Mouse (Mus musculus): Measurements from ENCODE around the gene Snx3. TPM values are rescaled to one million over a fixed set of nuclear protein-coding genes. Genes with fewer than 3 reads are reported as not detected.

Gene Snx3
- polyA plus RNA-seq, 1 experiment from 2014 or later: 339 TPM

DNA sequence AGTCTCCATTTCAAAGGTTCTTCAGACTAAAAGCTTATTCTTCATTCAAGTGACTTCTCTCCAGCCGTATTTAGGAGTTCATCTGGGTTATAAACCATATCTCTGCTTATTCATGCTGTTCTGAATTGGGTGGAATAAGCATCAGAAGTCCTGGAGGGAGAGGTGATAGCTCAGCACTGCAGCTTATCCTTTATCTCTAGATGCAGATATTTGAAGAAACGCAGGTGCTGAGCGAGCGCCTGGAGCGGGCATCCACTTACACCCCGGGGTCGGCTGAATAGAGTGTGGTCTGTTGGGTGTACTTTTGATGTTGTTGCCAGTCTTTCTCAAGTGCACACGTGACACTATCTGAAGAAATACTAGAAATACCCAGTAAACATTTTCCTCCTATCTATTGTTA lies 16.5 kb downstream of the Snx3 start:
- Histone ChIP-seq H3K9me3 (no peaks in the 10 kb centered on the region), H3K36me3 (no peaks in the 10 kb centered on the region), H3K27me3 (ENCODE audit: insufficient read depth, poor library complexity, severe bottlenecking) (no peaks in the 10 kb centered on the region), H3K27ac (no peak overlapping the region), H3K4me3 (no peak overlapping the region), H3K4me1 (peaks cover 17% of the 10 kb centered on the region; the same call in 1 of the 2 replicates)
- WGBS: 69% methylated on average over 8 of the region's 8 CpGs
- no peak for DNase-seq (ENCODE audit: low spot score)

DNA sequence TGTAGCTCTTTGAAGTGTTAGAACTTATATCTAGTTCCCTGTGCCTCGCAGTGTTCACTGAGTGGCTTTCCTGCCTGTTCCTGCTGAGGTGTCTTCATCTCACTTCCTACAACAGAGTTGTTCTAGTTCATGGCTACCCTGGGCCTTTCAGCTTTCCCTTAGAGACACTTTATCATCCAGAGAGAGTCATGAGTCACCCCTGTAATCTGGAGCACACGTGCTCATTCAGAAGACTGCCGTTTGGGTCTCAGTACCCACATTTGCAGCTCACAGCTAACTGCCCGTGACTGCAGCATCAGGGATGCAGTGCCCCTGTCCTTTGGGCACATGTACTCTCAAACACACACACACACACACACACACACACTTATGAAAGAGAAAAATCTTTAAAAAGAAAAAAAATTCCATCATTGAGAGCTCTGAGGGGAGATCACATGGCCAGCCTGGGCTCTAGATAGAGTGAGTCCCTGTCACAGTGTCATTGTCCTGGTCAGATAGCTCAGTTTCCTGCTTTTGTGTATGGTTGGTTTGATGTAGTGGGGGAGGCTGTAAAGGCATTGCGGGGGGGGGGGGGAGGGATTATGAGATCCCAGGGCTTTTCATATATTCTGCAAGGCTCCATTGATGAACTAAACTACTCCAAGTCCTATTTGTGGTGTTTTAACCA lies 19.6 kb downstream of the Snx3 start:
- no peaks in the 10 kb centered on the region for H3K9me3 ChIP-seq
- peaks cover 13% of the 10 kb centered on the region; the same call in 1 of the 2 replicates for H3K4me1 ChIP-seq
- no peak overlapping the region for H3K4me3 ChIP-seq
- H3K27ac ChIP-seq: peak overlapping the region; percentile 22; the same call in 1 of the 2 replicates
- 47% methylated on average over 5 of the region's 5 CpGs for WGBS
- no peak for DNase-seq (ENCODE audit: low spot score)
- no peaks in the 10 kb centered on the region for H3K27me3 ChIP-seq (ENCODE audit: insufficient read depth, poor library complexity, severe bottlenecking)
- peaks cover 16% of the 10 kb centered on the region for H3K36me3 ChIP-seq

DNA sequence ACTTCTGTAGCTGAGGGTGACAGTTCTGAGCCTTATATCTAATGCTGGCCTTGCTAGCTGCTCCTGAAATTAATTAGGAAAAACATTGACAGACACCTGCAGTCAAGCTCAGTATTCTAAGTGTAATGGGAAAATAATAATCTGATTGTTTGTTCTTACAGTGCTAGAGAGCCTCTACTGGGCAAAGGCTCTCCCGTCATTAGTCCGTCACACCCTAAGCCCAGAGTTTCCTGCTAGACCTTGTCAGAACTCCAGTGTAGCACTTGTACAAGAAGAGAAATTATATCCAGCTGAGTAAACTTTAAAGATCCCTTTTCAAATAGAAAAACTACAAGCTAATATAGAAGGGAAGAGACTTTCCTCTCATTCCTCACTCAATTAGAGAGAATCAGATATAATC lies 21.1 kb downstream of the Snx3 start:
- 72% methylated on average over 2 of the region's 2 CpGs for WGBS
- no peak for DNase-seq (ENCODE audit: low spot score)

GRCm38 (mm10) chr10:42523556-42524162 lies 21.8 kb downstream of the Snx3 start:
- H3K27ac ChIP-seq: no peak overlapping the region
- H3K4me1 ChIP-seq: peaks cover 10% of the 10 kb centered on the region; the same call in 1 of the 2 replicates
- no peak for DNase-seq (ENCODE audit: low spot score)
- H3K9me3 ChIP-seq: no peaks in the 10 kb centered on the region
- no peaks in the 10 kb centered on the region for H3K27me3 ChIP-seq (ENCODE audit: insufficient read depth, poor library complexity, severe bottlenecking)
- no peak overlapping the region for H3K4me3 ChIP-seq
- H3K36me3 ChIP-seq: peaks cover 36% of the 10 kb centered on the region
- WGBS: 84% methylated on average over 11 of the region's 11 CpGs

More for the DNA sequence above, 21.1 kb downstream of the Snx3 start:
- no peaks in the 10 kb centered on the region for H3K9me3 ChIP-seq
- H3K27me3 ChIP-seq (ENCODE audit: insufficient read depth, poor library complexity, severe bottlenecking): no peaks in the 10 kb centered on the region
- H3K36me3 ChIP-seq: peaks cover 28% of the 10 kb centered on the region
- no peak overlapping the region for H3K27ac ChIP-seq
- peaks cover 13% of the 10 kb centered on the region; the same call in 1 of the 2 replicates for H3K4me1 ChIP-seq
- H3K4me3 ChIP-seq: no peak overlapping the region

DNA sequence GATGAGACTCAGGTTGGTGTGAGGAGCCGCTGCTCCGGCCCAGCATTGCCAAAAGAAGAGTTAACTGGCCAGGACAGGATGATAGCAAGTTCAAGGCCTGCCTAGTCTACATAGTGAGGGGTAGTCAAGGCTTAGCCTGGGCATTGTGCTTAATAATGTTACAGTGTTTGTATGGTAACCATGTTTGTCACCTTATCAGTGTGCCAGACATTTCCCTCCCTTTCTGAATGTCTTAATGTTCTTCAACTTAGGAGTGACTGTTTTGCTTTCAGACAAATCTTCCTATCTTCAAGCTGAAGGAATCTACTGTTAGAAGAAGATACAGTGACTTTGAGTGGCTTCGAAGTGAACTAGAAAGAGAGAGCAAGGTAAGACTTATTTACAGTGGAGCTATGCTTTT lies 23.9 kb downstream of the Snx3 start:
- no peaks in the 10 kb centered on the region for H3K9me3 ChIP-seq
- H3K27ac ChIP-seq: no peak overlapping the region
- H3K27me3 ChIP-seq (ENCODE audit: insufficient read depth, poor library complexity, severe bottlenecking): no peaks in the 10 kb centered on the region
- no peak overlapping the region for H3K4me3 ChIP-seq
- peaks cover 7% of the 10 kb centered on the region; the same call in 1 of the 2 replicates for H3K4me1 ChIP-seq
- peaks cover 56% of the 10 kb centered on the region for H3K36me3 ChIP-seq
- 93% methylated on average over 3 of the region's 3 CpGs for WGBS
- DNase-seq (ENCODE audit: low spot score): no peak

DNA sequence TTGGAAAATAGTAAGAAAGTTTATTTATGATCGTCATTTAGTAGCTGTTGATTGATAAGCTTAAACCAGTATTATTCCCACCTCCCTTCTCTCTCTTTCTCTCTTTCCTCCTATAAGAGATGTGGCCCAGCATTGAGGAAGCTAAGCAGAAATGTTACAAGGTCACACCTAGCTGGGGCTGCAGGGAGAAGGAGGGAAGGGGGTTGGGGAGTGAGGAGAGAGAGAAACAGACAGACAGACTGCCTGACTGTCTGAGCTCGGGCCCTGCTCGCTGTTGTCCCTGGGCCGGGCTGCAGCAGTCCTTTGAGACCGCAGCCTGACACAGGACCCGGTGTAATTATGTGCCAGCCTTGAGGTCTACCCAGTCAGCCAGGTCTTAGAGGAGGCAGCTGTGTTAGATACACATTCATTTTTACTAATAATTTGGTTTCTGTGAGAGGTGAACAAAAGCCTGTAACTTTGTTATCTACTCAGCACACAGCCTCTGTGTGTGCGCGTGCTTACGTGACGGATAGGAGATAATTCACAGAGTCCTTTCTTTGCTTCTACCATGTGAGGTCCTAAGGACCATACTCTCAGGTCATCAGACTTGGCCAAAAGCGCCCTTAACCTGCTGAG lies 32.1 kb downstream of the Snx3 start:
- Histone ChIP-seq H3K27me3 (ENCODE audit: insufficient read depth, poor library complexity, severe bottlenecking) (no peaks in the 10 kb centered on the region), H3K9me3 (no peaks in the 10 kb centered on the region), H3K27ac (peak overlapping the region; percentile 73), H3K4me3 (no peak overlapping the region), H3K36me3 (peaks cover 62% of the 10 kb centered on the region), H3K4me1 (peaks cover 22% of the 10 kb centered on the region)
- DNase-seq (ENCODE audit: low spot score): peak; percentile 85
- 82% methylated on average over 11 of the region's 11 CpGs for WGBS

DNA sequence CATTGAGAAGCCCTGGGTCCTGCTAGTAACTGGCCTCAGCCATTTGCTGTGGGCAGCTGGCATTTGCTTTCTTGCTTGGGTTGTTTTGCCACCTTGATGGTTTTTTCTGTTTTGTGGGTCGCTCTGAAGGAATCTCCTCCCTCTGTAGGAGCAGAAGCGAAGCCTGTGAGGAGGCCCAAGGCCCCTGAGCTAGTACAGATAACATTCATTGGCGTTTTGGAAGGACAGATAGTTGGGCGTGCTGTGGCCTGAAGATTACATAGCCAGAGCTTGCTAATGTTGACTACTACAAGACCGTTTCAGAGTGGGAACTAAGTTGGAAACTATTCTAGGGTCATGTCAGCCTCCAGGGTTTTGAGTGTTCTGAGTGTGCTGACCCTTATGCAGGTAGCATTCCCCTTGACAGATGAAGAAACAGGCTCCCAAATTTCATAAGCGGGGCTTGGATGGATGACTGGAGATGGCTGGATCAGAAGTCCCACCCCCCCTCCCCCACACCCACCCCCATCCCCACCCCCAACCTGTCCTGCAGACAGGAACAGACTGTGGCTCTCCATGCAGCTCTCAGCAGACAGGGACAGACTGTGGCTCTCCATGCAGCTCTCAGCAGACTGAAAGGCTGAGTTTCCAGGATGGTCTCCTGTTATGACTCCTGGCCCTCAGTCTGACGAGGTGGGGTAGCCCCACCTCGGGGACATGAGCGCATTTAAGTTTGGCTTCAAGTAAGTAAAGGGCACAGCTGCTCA lies 35.9 kb downstream of the Snx3 start:
- Histone ChIP-seq H3K4me3 (no peak overlapping the region), H3K4me1 (peaks cover 25% of the 10 kb centered on the region), H3K27ac (peak overlapping the region; percentile 75), H3K36me3 (peaks cover 34% of the 10 kb centered on the region), H3K27me3 (ENCODE audit: insufficient read depth, poor library complexity, severe bottlenecking) (no peaks in the 10 kb centered on the region), H3K9me3 (no peaks in the 10 kb centered on the region)
- 53% methylated on average over 9 of the region's 9 CpGs for WGBS
- peak; percentile 90 for DNase-seq (ENCODE audit: low spot score)

GRCm38 (mm10) chr10:42545707-42546503 lies 44.1 kb downstream of the Snx3 start:
- WGBS: 74% methylated on average over 6 of the region's 6 CpGs
- H3K9me3 ChIP-seq: no peaks in the 10 kb centered on the region

DNA sequence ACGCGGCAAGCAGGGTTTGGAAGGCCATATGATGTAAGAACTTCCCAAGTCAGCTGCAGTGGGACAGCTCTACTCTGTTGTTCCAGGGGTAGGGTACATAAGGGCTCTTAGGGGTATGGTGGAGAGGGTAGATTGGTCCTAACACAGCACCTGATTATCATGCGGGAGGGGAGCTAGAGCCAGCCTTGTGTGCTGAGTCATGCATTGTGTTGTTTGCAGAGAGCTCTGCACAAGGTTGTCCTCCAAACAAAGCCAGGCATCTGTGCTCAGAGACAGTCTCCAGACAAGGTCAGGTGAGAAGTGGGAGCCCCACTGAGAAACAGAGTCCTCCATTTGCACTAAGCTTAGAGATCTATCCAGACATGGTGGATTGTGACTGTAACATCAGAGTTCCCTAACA lies 44.7 kb downstream of the Snx3 start:
- WGBS: 83% methylated on average over 3 of the region's 3 CpGs
- peak; percentile 81 for DNase-seq (ENCODE audit: low spot score)
- no peak overlapping the region for H3K4me3 ChIP-seq
- peak overlapping the region; percentile 32; the same call in 1 of the 2 replicates for H3K27ac ChIP-seq
- no peaks in the 10 kb centered on the region for H3K36me3 ChIP-seq
- H3K9me3 ChIP-seq: no peaks in the 10 kb centered on the region
- no peaks in the 10 kb centered on the region for H3K4me1 ChIP-seq
- no peaks in the 10 kb centered on the region for H3K27me3 ChIP-seq (ENCODE audit: insufficient read depth, poor library complexity, severe bottlenecking)

More at GRCm38 (mm10) chr10:42545707-42546503, 44.1 kb downstream of the Snx3 start:
- Histone ChIP-seq H3K4me1 (no peaks in the 10 kb centered on the region), H3K4me3 (no peak overlapping the region), H3K27ac (peak overlapping the region; percentile 32; the same call in 1 of the 2 replicates), H3K27me3 (ENCODE audit: insufficient read depth, poor library complexity, severe bottlenecking) (no peaks in the 10 kb centered on the region), H3K36me3 (no peaks in the 10 kb centered on the region)
- no peak for DNase-seq (ENCODE audit: low spot score)

GRCm38 (mm10) chr10:42559581-42560200 lies 57.9 kb downstream of the Snx3 start:
- DNase-seq (ENCODE audit: low spot score): no peak
- Histone ChIP-seq H3K36me3 (no peaks in the 10 kb centered on the region), H3K4me1 (no peaks in the 10 kb centered on the region), H3K4me3 (no peak overlapping the region), H3K9me3 (no peaks in the 10 kb centered on the region), H3K27me3 (ENCODE audit: insufficient read depth, poor library complexity, severe bottlenecking) (peaks cover 20% of the 10 kb centered on the region; the same call in 1 of the 2 replicates), H3K27ac (no peak overlapping the region)
- WGBS: 72% methylated on average over 5 of the region's 5 CpGs

DNA sequence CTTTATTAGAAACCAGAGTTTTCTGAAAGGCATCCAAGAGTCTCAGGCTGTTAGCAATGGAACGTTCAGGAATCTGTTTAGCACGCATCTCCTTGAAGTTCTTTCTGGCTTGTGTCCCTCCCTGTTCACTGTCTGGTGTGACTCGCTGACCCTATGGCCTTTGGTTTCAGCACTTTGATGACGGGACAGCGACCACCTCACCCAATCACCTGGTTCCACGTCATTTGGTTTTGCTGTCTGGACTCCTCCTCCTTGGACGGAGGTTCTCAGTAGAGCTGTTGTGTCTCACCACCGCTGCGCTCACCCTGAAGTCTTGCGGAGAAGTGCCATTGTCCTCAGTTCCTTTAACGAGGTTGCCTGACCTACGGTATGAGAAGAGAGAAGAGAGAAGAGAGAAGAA lies 60.4 kb downstream of the Snx3 start:
- Histone ChIP-seq H3K4me1 (no peaks in the 10 kb centered on the region), H3K4me3 (no peak overlapping the region), H3K9me3 (no peaks in the 10 kb centered on the region), H3K27me3 (ENCODE audit: insufficient read depth, poor library complexity, severe bottlenecking) (peaks cover 44% of the 10 kb centered on the region), H3K27ac (no peak overlapping the region), H3K36me3 (no peaks in the 10 kb centered on the region)
- DNase-seq (ENCODE audit: low spot score): peak; percentile 93
- 1% methylated on average over 12 of the region's 12 CpGs for WGBS

DNA sequence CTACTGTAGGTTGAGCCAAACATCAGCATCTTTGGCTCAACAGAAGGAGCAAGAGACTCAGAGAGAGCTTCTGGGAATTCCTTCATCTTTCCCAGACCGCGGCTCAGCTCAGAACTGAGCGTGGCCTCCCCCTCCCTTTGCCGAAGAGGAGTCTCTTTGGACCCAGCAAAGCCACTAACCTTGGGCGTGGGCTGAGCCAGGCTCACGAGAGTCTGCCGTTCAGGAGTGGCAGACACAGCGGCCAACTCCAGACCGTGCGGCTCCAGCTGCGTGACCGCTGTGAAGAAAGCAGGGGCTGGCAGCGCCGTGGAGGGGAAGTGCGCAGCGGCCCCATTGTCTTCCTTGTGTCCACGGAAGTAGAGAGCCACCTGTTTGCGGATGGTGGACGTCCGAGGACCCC lies 70.7 kb downstream of the Snx3 start:
- Histone ChIP-seq H3K9me3 (no peaks in the 10 kb centered on the region), H3K4me1 (peaks cover 5% of the 10 kb centered on the region; the same call in 1 of the 2 replicates), H3K36me3 (no peaks in the 10 kb centered on the region), H3K27ac (no peak overlapping the region), H3K4me3 (peak overlapping the region; percentile 18), H3K27me3 (ENCODE audit: insufficient read depth, poor library complexity, severe bottlenecking) (peaks cover 99% of the 10 kb centered on the region)
- 2% methylated on average over 20 of the region's 20 CpGs for WGBS
- no peak for DNase-seq (ENCODE audit: low spot score)
